Mouse (Mus musculus) embryonic facial prominence, embryonic 10.5 days (tissue): Measurements from ENCODE around the gene Mill2. TPM values are rescaled to one million over a fixed set of nuclear protein-coding genes. Genes with fewer than 3 reads are reported as not detected.
A peak's percentile ranks its signal among the peaks of the same experiment; 100 is the strongest.
"Not testable (repeated sequence)": the region's sequence is repeated elsewhere in the genome, so short reads cannot be mapped to it uniquely, and the experiment has no call there.

Experiments used
- DNase-seq: peaks from one replicate; pipeline ENCODE4 v3.0.0-alpha.2; 2017; ENCODE audit warnings: low spot score
- H3K27ac ChIP-seq: fragments of 300-500 bp; sonication (generic); replicated peaks from 2 replicates; pipeline ENCODE4 v1.5.1; 2016; ENCODE audit warnings: mild to moderate bottlenecking
- H3K27me3 ChIP-seq: fragments of 300-500 bp; sonication (generic); replicated peaks from 2 replicates; pipeline ENCODE4 v1.6.1; 2016; ENCODE audit warnings: low read depth, mild to moderate bottlenecking; ENCODE audit not compliant: poor library complexity, severe bottlenecking
- H3K36me3 ChIP-seq: fragments of 300-500 bp; sonication (generic); replicated peaks from 2 replicates; pipeline ENCODE4 v1.6.1; 2016; ENCODE audit warnings: mild to moderate bottlenecking, moderate library complexity
- H3K4me1 ChIP-seq: fragments of 300-500 bp; sonication (generic); 2 replicates; pipeline ENCODE4 v1.6.1; 2016
- H3K4me3 ChIP-seq: fragments of 300-500 bp; sonication (generic); 2 replicates; pipeline ENCODE4 v1.5.1; 2016; ENCODE audit warnings: mild to moderate bottlenecking, moderate library complexity
- H3K9me3 ChIP-seq: fragments of 300-500 bp; sonication (generic); 2 replicates; pipeline ENCODE4 v1.6.1; 2016; ENCODE audit warnings: mild to moderate bottlenecking
- WGBS: fragments of 180-500 bp; shearing (Covaris S2); methylation state at CpG from one replicate; pipeline ENCODE4 v1.1.7; 2016; 5-methylcytosine and 5-hydroxymethylcytosine counted together
- polyA plus RNA-seq: library from polyadenylated mRNA; unstranded; fragments of >200 nt; fragmentation: Nextera tagmentation; extraction: Ambion mirVana; gene quantifications from 2 replicates; pipeline ENCODE4 v1.2.1, GENCODE M21; 2016

Gene Mill2
- polyA plus RNA-seq, 1 experiment from 2014 or later: not detected

DNA sequence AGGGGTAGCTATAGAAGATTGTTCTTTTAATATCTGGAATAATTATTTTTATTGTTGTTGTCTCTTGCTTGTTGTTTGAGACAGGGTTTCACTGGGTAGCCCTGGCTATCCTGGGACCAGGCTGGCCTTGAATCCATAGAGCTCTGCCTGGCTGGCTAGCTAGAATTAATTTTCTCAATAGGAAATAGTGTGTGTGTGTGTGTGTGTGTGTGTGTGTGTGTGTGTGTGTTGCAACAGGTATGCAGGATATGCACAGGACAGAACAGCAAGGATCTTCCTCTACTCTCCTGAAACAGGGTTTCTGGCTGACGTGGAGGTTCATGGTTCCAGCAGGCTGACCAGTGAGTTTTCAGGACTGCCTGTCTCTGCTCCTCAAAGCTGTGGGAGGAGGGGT lies 1.4 kb downstream of the Mill2 start:
- peak overlapping the region; percentile 63; the same call in 1 of the 2 replicates for H3K27ac ChIP-seq
- 69% methylated on average over 1 of the region's 1 CpGs for WGBS
- no peak for DNase-seq
- peak overlapping the region; percentile 54 for H3K4me3 ChIP-seq
- no peaks in the 10 kb centered on the region for H3K9me3 ChIP-seq
- H3K27me3 ChIP-seq: no peaks in the 10 kb centered on the region
- no peaks in the 10 kb centered on the region for H3K36me3 ChIP-seq
- peaks cover 16% of the 10 kb centered on the region for H3K4me1 ChIP-seq

DNA sequence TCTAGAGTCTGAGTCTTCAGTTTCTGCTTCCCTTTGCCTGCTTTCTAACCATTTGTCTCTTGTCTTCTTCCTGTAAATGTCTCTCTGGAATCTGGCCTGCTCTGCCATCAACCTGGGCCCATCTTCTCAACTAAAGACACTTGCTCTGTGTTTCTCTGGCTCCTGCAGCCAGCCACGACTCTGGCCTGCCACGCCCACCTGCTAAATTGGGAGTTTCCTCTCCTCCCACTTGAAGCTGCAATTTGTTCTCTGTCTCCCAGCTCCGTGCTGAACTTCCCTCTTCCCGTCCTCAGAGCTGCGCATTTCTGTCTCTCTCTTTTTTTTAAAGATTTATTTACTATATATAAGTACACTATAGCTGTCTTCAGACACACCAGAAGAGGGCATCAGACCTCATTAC lies 5.0 kb downstream of the Mill2 start:
- no peak overlapping the region for H3K27ac ChIP-seq
- WGBS: 43% methylated on average over 5 of the region's 5 CpGs

DNA sequence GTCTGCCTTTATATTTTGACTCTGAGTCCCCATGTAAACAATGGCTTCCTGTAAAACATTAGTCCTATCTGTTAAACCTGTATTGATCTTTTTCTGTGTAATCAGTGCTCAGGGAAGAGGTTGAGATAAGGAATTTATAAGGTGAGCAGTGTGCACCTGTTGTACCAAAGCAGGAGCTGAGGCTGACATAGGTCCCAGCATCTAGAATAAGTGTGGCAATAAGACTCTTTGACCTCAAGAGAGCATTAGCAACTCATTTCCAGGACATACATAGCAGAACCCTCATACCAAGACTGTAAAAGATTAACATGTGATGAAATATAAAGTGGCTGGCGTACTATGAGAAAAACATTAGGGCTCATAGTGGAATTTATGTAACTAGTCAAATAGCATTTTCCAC lies 8.6 kb downstream of the Mill2 start:
- H3K27me3 ChIP-seq: no peaks in the 10 kb centered on the region
- no peaks in the 10 kb centered on the region for H3K9me3 ChIP-seq
- no peaks in the 10 kb centered on the region for H3K4me1 ChIP-seq
- 90% methylated on average over 1 of the region's 1 CpGs for WGBS
- H3K36me3 ChIP-seq: no peaks in the 10 kb centered on the region
- H3K27ac ChIP-seq: no peak overlapping the region
- H3K4me3 ChIP-seq: no peak overlapping the region
- no peak for DNase-seq

More for the DNA sequence above, 5.0 kb downstream of the Mill2 start:
- no peak overlapping the region for H3K4me3 ChIP-seq
- DNase-seq: no peak
- H3K27me3 ChIP-seq: no peaks in the 10 kb centered on the region
- peaks cover 14% of the 10 kb centered on the region for H3K4me1 ChIP-seq
- H3K36me3 ChIP-seq: no peaks in the 10 kb centered on the region
- H3K9me3 ChIP-seq: no peaks in the 10 kb centered on the region

DNA sequence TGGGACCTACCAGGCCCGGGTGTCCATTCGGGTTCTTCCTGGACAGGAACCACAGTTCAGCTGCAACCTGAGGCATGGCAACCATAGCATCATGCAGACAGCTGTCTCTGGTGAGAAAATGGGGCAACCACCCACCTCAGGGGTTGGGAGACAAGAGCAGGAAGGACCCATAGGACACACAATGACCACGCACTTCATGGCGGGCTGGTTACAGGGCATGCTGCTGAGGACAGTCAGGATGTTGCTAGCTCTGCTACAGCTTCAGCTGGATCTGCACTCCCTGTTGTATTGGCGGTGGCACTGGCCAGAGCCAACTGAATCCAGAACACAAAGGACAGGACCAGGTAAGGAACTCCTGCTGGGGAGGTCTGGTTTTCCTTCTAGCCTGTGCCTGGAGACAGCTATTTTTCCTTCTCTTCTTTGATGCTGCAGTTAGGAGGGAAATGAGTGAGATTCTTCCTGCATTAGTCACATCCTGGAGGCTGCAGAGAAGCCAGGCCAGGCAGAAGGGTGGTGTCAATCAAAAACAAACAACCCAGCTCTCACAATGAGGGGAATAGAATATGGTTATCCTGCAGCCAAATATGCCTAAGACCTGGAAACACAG lies 18.6 kb downstream of the Mill2 start:
- WGBS: 76% methylated on average over 5 of the region's 5 CpGs
- Histone ChIP-seq H3K9me3 (0 out of 2 replicates have a peak, but pooled peaks cover under 1% of the 10 kb centered on the region), H3K4me3 (no peak overlapping the region), H3K27me3 (no peaks in the 10 kb centered on the region), H3K36me3 (no peaks in the 10 kb centered on the region), H3K4me1 (peaks cover 7% of the 10 kb centered on the region; the same call in 1 of the 2 replicates), H3K27ac (0 out of 2 replicates have a peak overlapping the region, but pooled peaks have one; percentile 21)
- DNase-seq: no peak

DNA sequence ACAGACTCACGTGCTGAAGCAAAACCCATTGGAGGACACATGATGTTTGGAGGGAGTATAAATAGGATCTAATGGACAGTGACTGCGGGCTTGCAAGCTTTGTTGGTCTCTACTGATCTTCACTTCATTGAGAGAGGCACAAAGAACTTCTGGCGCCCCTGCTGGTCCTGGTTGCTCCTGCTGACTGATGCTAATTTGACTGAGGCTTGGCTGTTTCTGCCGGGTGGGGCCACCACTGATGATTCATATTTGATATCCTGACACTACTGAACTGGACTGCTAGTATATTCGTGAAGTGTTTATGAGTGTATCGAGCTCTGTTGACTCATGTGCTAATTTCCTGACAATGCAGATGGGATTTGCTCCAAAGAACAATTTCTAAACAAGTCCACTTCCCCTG lies 23.0 kb downstream of the Mill2 start:
- Histone ChIP-seq H3K36me3 (no peaks in the 10 kb centered on the region), H3K27ac (no peak overlapping the region), H3K27me3 (no peaks in the 10 kb centered on the region), H3K4me1 (peaks cover 7% of the 10 kb centered on the region; the same call in 1 of the 2 replicates), H3K9me3 (peaks cover 6% of the 10 kb centered on the region; the same call in 1 of the 2 replicates), H3K4me3 (no peak overlapping the region)
- WGBS: 86% methylated on average over 6 of the region's 6 CpGs
- DNase-seq: no peak

DNA sequence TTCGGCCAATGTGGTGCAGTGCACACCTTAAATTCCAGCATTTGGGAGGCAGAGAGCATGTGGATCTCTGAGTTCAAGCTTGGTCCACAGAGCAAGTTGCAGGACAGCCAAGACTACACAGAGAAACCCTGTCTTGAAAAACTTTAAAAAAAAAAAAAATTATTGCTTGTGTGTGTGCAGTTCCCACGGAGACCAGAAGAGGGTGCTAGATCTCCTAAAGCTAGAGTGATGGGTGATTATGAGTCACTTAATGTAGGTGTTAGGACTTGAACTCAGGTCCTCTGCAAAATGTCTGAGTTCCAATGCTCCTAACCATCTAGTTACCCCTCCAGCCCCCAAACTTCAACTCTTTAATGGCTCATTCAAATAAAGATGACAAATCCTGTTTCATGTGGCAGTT lies 28.7 kb downstream of the Mill2 start:
- H3K4me3 ChIP-seq: no peak overlapping the region
- no peaks in the 10 kb centered on the region for H3K36me3 ChIP-seq
- no peaks in the 10 kb centered on the region for H3K27me3 ChIP-seq
- H3K27ac ChIP-seq: no peak overlapping the region
- no peak for DNase-seq
- WGBS: 88% methylated on average over 2 of the region's 2 CpGs
- peaks cover 10% of the 10 kb centered on the region; the same call in 1 of the 2 replicates for H3K4me1 ChIP-seq
- peaks cover 8% of the 10 kb centered on the region; the same call in 1 of the 2 replicates for H3K9me3 ChIP-seq

DNA sequence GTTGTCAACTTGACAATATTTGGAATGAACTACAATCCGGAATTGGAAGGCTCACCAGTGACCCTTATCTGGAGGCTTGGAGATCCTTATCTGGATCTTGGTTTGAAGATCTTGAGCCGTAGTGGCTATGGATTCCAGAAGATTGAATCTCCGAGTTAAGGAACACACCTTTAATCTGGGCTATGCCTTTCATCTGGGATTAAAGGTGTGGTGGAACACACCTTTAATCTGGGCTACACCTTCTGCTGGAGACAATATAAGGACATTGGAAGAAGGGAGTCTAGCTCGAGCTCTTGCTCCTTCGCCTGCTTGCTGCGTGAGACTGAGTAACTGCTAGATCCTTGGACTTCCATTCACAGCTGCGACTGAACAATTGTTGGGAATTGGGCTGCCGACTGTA lies 31.3 kb downstream of the Mill2 start, which contains the start of gene Pglyrp1:
Pglyrp1 (plus strand) TSS at position 301 of the 400 bp plus-strand sequence.
- not testable (repeated sequence) for H3K27ac ChIP-seq, DNase-seq, H3K9me3 ChIP-seq, H3K4me1 ChIP-seq, H3K4me3 ChIP-seq, H3K36me3 ChIP-seq, H3K27me3 ChIP-seq
- 100% methylated on average over 1 of the region's 8 CpGs for WGBS

DNA sequence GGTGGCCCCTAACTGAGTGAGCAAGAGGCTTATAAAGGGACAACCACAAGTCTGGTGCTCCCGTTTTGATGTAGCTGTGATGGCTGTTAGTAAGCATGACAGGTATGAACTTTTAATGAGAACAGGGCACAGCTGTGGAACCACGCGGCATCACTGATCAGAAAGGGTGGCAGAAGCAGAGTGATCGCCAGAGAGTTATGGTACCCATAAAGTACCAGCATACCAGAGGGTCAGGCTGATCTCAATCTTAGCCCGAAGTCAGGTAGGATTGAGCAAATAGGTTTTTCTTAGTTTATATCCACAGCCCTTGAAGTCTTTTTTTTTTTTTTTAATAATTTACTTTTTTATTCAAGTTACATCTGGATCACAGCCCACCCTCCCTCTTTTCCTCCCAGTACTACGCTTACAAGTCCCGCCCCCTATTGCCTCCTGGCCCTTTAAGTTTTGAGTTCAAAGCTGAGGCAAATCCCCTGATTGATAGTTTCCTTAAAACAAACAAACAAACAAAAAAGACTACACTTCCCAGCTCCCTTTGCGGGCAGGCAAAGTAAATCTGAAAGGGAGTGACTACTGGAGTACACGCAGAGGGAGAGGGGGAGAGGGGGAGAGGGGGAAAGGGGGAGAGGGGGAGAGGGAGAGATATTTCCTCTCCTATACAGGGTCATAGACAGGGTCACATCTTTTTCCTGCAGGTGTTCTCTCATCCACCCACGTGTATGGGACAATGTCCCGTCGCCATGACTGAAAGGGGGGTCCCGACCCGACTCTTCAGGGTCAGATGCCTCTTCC lies 32.4 kb downstream of the Mill2 start:
- Histone ChIP-seq H3K36me3 (no peaks in the 10 kb centered on the region), H3K27ac (no peak overlapping the region), H3K4me3 (peak overlapping the region; percentile 51), H3K27me3 (no peaks in the 10 kb centered on the region), H3K4me1 (peaks cover 10% of the 10 kb centered on the region; the same call in 1 of the 2 replicates), H3K9me3 (peaks cover 4% of the 10 kb centered on the region; the same call in 1 of the 2 replicates)
- WGBS: 32% methylated on average over 14 of the region's 14 CpGs
- no peak for DNase-seq

DNA sequence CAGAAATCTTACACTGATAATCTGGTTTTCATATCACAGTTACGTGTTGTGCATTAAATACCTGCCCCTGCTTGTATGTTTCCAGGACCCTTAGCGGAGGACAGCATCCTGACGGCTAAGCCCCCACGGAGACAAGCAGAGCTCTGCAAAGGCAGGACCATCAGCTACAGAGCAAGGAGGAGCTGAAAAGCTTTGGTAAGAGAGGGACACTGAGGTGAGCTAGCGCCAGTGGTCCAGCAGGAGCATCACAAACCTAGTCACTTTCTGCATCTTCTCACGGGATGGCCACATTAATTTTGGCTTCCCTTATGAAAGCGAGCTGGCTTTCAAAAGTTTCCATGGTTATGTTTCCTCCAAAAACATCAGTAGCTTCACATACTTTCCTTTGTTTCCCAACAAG lies 33.0 kb downstream of the Mill2 start:
- H3K4me1 ChIP-seq: peaks cover 10% of the 10 kb centered on the region; the same call in 1 of the 2 replicates
- H3K36me3 ChIP-seq: no peaks in the 10 kb centered on the region
- no peaks in the 10 kb centered on the region for H3K27me3 ChIP-seq
- no peak overlapping the region; the same call in 1 of the 2 replicates for H3K27ac ChIP-seq
- 6% methylated on average over 7 of the region's 7 CpGs for WGBS
- peak; percentile 28 for DNase-seq
- H3K9me3 ChIP-seq: peaks cover 3% of the 10 kb centered on the region; the same call in 1 of the 2 replicates
- peak overlapping the region; percentile 51 for H3K4me3 ChIP-seq

DNA sequence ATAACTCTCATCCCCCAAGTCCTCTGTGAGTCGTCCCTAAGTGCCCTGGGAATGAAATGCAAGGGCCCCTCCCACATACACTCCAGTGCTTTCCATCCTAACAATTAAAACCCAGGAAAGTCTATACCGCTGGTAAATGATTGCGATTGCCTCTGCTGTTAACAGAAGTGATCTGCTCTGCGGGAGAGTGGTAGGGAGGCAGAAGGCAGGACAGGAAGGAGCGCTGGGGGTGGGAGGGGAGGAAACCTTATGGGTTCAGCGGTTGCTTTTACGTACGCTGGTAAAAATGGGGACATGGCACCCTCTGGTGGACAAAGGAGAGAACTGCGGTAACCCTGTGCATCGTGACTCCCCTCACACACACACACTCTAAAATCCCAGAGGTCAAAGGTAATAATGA lies 33.5 kb downstream of the Mill2 start:
- H3K4me3 ChIP-seq: peak overlapping the region; percentile 51
- H3K4me1 ChIP-seq: peaks cover 10% of the 10 kb centered on the region; the same call in 1 of the 2 replicates
- WGBS: 0% methylated on average over 10 of the region's 10 CpGs
- H3K36me3 ChIP-seq: no peaks in the 10 kb centered on the region
- peak; percentile 86 for DNase-seq
- H3K9me3 ChIP-seq: no peaks in the 10 kb centered on the region
- H3K27me3 ChIP-seq: no peaks in the 10 kb centered on the region
- H3K27ac ChIP-seq: no peak overlapping the region; the same call in 1 of the 2 replicates

DNA sequence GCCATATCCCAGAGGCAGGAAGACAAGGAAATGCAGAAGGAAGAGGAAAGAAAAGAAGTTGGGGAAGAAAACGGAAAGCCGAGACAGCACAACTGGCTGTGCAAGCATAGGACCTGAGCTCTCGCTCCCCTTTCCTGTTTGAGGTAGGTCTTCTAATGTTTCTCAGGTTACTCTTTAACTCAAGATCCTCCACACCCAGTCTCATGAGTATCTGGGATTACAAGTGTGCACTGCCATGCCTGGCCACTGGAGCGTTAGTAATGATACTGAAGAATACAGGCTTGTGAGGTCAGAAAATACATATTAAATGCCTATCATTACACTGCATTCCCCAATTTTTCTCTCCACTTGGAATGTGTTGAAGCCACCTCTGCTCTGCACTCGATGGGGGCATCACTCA lies 35.6 kb downstream of the Mill2 start:
- Histone ChIP-seq H3K4me1 (peaks cover 10% of the 10 kb centered on the region; the same call in 1 of the 2 replicates), H3K27me3 (no peaks in the 10 kb centered on the region), H3K4me3 (no peak overlapping the region), H3K36me3 (no peaks in the 10 kb centered on the region), H3K9me3 (no peaks in the 10 kb centered on the region), H3K27ac (no peak overlapping the region)
- DNase-seq: no peak
- WGBS: 83% methylated on average over 5 of the region's 5 CpGs

DNA sequence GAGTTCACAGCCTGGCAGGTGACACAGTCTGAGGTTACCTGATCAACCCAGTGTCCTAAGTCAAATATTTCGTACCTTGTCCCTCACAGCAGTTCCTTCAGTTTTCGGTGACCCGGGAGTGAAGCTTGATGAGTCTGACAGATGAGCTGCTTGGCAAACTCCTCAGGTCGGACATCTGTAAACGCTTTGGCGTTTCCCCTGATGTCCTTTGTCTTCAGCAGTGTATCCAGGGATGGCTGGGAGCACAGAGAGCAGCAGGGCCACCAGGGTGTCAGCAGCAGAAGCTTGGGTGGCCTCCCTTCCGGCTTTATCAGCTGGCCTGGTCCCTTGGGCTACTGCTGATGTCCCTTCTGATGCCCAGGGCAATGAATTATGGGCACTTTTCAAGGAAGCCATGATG lies 38.9 kb downstream of the Mill2 start:
- no peak for DNase-seq
- 70% methylated on average over 7 of the region's 7 CpGs for WGBS
- H3K4me3 ChIP-seq: no peak overlapping the region
- 0 out of 2 replicates have a peak, but pooled peaks cover 3% of the 10 kb centered on the region for H3K4me1 ChIP-seq
- H3K27ac ChIP-seq: no peak overlapping the region
- H3K36me3 ChIP-seq: no peaks in the 10 kb centered on the region
- H3K9me3 ChIP-seq: no peaks in the 10 kb centered on the region
- no peaks in the 10 kb centered on the region for H3K27me3 ChIP-seq
